7 mouse cellular contexts compared by ENCODE assay signal in genomic region chr14:55078366-55078989, GRCm38 (mm10). TPM values are rescaled to one million over a fixed set of nuclear protein-coding genes. Genes with fewer than 3 reads are reported as not detected.
DNase-seq lines count a peak whose midpoint lies in the region; ATAC-seq lines count a peak whose summit lies in the region.

No protein-coding gene starts in this region.

- peak; percentile 47 for DNase-seq in forelimb bud, embryonic 11.5 days (ENCODE audit: low read depth, low spot score)
- no peak for DNase-seq in spleen, postnatal 4 days (ENCODE audit: low spot score in 2 of 2)
- DNase-seq in right cerebral cortex, postnatal 36 days (ENCODE audit: low spot score in 2 of 2), result no peak
- no peak for DNase-seq in left cerebral cortex, adult 9 months (ENCODE audit: low spot score in 2 of 2)

- no peak overlapping the region for H3K9ac ChIP-seq in liver, embryonic 15.5 days

- H3K4me1 ChIP-seq in megakaryocyte, embryonic 14.5 days, result peaks cover 31% of the 10 kb centered on the region
- peaks cover 27% of the 10 kb centered on the region for H3K4me1 ChIP-seq in liver, embryonic 15.5 days (replicated peaks)

- peaks cover 16% of the 10 kb centered on the region for H3K36me3 ChIP-seq in megakaryocyte, embryonic 14.5 days (replicated peaks; ENCODE audit: low read length)
- peaks cover 6% of the 10 kb centered on the region; the same call in 1 of the 2 replicates for H3K36me3 ChIP-seq in liver, embryonic 15.5 days (replicated peaks)

- ATAC-seq in megakaryocyte, adult 5-6 weeks (ENCODE audit: poor library complexity, severe bottlenecking), result no peak; the same call in 1 of the 2 replicates
- ATAC-seq in liver, embryonic 15.5 days (ENCODE audit: insufficient read depth), result peak; percentile 8; the same call in 1 of the 2 replicates

- H3K4me2 ChIP-seq in liver, embryonic 15.5 days, result peak overlapping the region; percentile 23

- WGBS in liver, embryonic 15.5 days (ENCODE audit: insufficient replicate concordance), result 7% methylated on average over 23 of the region's 23 CpGs

- peaks cover 31% of the 10 kb centered on the region for H3K27me3 ChIP-seq in megakaryocyte, embryonic 14.5 days (replicated peaks)
- H3K27me3 ChIP-seq in liver, embryonic 15.5 days, result peaks cover 27% of the 10 kb centered on the region

- H3K4me3 ChIP-seq in megakaryocyte, embryonic 14.5 days (replicated peaks), result peak overlapping the region; percentile 84
- H3K4me3 ChIP-seq in liver, embryonic 15.5 days (replicated peaks), result no peak overlapping the region

- H3K27ac ChIP-seq in liver, embryonic 15.5 days (replicated peaks), result no peak overlapping the region

- no peaks in the 10 kb centered on the region for H3K9me3 ChIP-seq in megakaryocyte, embryonic 14.5 days
- no peaks in the 10 kb centered on the region for H3K9me3 ChIP-seq in liver, embryonic 15.5 days (replicated peaks)

RNA-seq across cellular contexts. Expression of gene Zfhx2, which starts 13.6 kb away (rescaled TPM):
- 10.0 and 16.4 TPM in 2 replicates for polyA plus RNA-seq in megakaryocyte, embryonic 14.5 days (2012; ENCODE audit: insufficient read depth, low replicate concordance)
- 2.0 and 2.1 TPM in 2 replicates for total RNA-seq in megakaryocyte, adult 5-6 weeks (2015)
- total RNA-seq in megakaryocyte, adult 5-6 weeks (2017), result 1.1 and 1.3 TPM in 2 replicates
- 1.2 and 1.6 TPM in 2 replicates for polyA plus RNA-seq in liver, embryonic 15.5 days (2015; fragmentation: Nextera tagmentation; extraction: Ambion mirVana)

RNA-seq across cellular contexts. Expression of gene Thtpa, which starts 16.1 kb away (rescaled TPM):
- 2.4 and 2.9 TPM in 2 replicates for polyA plus RNA-seq in megakaryocyte, embryonic 14.5 days (2012; ENCODE audit: insufficient read depth, low replicate concordance)
- 5.4 and 6.9 TPM in 2 replicates for total RNA-seq in megakaryocyte, adult 5-6 weeks (2015)
- total RNA-seq in megakaryocyte, adult 5-6 weeks (2017), result 5.9 and 7.2 TPM in 2 replicates
- polyA plus RNA-seq in liver, embryonic 15.5 days (2015; fragmentation: Nextera tagmentation; extraction: Ambion mirVana), result 4.4 and 6.2 TPM in 2 replicates

RNA-seq across cellular contexts. Expression of gene Ap1g2, which starts 27.9 kb away (rescaled TPM):
- polyA plus RNA-seq in megakaryocyte, embryonic 14.5 days (2012; ENCODE audit: insufficient read depth, low replicate concordance), result 8.5 and 13.4 TPM in 2 replicates
- 43.2 and 46.7 TPM in 2 replicates for total RNA-seq in megakaryocyte, adult 5-6 weeks (2015)
- total RNA-seq in megakaryocyte, adult 5-6 weeks (2017), result 11.8 and 18.3 TPM in 2 replicates
- 16.3 and 17.4 TPM in 2 replicates for polyA plus RNA-seq in liver, embryonic 15.5 days (2015; fragmentation: Nextera tagmentation; extraction: Ambion mirVana)

RNA-seq across cellular contexts. Expression of gene Jph4, which starts 38.3 kb away (rescaled TPM):
- polyA plus RNA-seq in megakaryocyte, embryonic 14.5 days (2012; ENCODE audit: insufficient read depth, low replicate concordance), result 0.21 and 1.4 TPM in 2 replicates
- total RNA-seq in megakaryocyte, adult 5-6 weeks (2015), result not detected in 2 replicates
- total RNA-seq in megakaryocyte, adult 5-6 weeks (2017), result not detected in 2 replicates
- polyA plus RNA-seq in liver, embryonic 15.5 days (2015; fragmentation: Nextera tagmentation; extraction: Ambion mirVana), result 0.02 TPM in 1 of 2 replicates, not detected in the other
